Mouse (Mus musculus): ENCODE results near the gene Dbx1.

Gene Dbx1

GRCm38 (mm10) chr7:49636491-49637115 is at the start of gene Dbx1:
Gene Dbx1 (minus strand): TSS chr7:49636849.
- no peak for DNase-seq (ENCODE audit: low read depth, low spot score)

- no peak for DNase-seq (ENCODE audit: low read depth, low spot score)
Measured at GRCm38 (mm10) chr7:49678826-49679377, 42.3 kb upstream of the Dbx1 start.

GRCm38 (mm10) chr7:49678100-49678825 is 41.6 kb upstream of the Dbx1 start:
- no peak for DNase-seq (ENCODE audit: low read depth, low spot score)

GRCm38 (mm10) chr7:49677166-49677565 is 40.5 kb upstream of the Dbx1 start:
- no peak for DNase-seq (ENCODE audit: low read depth, low spot score)

GRCm38 (mm10) chr7:49676627-49677026 is 40.0 kb upstream of the Dbx1 start:
- DNase-seq (ENCODE audit: low read depth, low spot score), result no peak

GRCm38 (mm10) chr7:49668260-49668857 is 31.7 kb upstream of the Dbx1 start:
- DNase-seq (ENCODE audit: low read depth, low spot score), result no peak

- DNase-seq (ENCODE audit: low read depth, low spot score), result no peak
Measured at GRCm38 (mm10) chr7:49663575-49663974, 26.9 kb upstream of the Dbx1 start.

- DNase-seq (ENCODE audit: low read depth, low spot score), result no peak
Measured at GRCm38 (mm10) chr7:49662492-49663026, 25.9 kb upstream of the Dbx1 start.

GRCm38 (mm10) chr7:49661811-49662491 is 25.3 kb upstream of the Dbx1 start:
- DNase-seq (ENCODE audit: low read depth, low spot score), result no peak

- no peak for DNase-seq (ENCODE audit: low read depth, low spot score)
Measured at GRCm38 (mm10) chr7:49640709-49641305, 4.2 kb upstream of the Dbx1 start.

GRCm38 (mm10) chr7:49639864-49640708 is 3.4 kb upstream of the Dbx1 start:
- DNase-seq (ENCODE audit: low read depth, low spot score), result no peak

- DNase-seq (ENCODE audit: low read depth, low spot score), result no peak
Measured at GRCm38 (mm10) chr7:49638941-49639776, 2.5 kb upstream of the Dbx1 start.

GRCm38 (mm10) chr7:49637851-49638663 is 1.4 kb upstream of the Dbx1 start:
- DNase-seq (ENCODE audit: low read depth, low spot score), result no peak

GRCm38 (mm10) chr7:49637281-49637680 is 632 bp upstream of the Dbx1 start:
- no peak for DNase-seq (ENCODE audit: low read depth, low spot score)

- DNase-seq (ENCODE audit: low read depth, low spot score), result no peak
Measured at GRCm38 (mm10) chr7:49635971-49636370, 678 bp downstream of the Dbx1 start.

- no peak for DNase-seq (ENCODE audit: low read depth, low spot score)
Measured at GRCm38 (mm10) chr7:49635074-49635621, 1.5 kb downstream of the Dbx1 start.

GRCm38 (mm10) chr7:49634291-49635073 is 2.2 kb downstream of the Dbx1 start:
- no peak for DNase-seq (ENCODE audit: low read depth, low spot score)

Data from brain, embryonic 18.5 days (tissue).